In genomic region chr8:70152537-70153257, GRCm38 (mm10) we compare ENCODE assay signal across 8 mouse cellular contexts. TPM values are rescaled to one million over a fixed set of nuclear protein-coding genes. Genes with fewer than 3 reads are reported as not detected.
DNase-seq lines count a peak whose midpoint lies in the region; ATAC-seq lines count a peak whose summit lies in the region.

No protein-coding gene starts in this region.

- peaks cover 5% of the 10 kb centered on the region for H3K4me1 ChIP-seq in midbrain, embryonic 16.5 days (ENCODE audit: control insufficient read depth, insufficient read depth, low read length)

- intact Hi-C loops in gastrocnemius, postnatal 14 days (cut with DNase I; ENCODE audit: low total_unique reads), result no loop called here

- H3K9ac ChIP-seq in midbrain, embryonic 16.5 days (ENCODE audit: low read depth, low read length), result peak overlapping the region; percentile 33; the same call in 1 of the 2 replicates

- no peaks in the 10 kb centered on the region for H3K36me3 ChIP-seq in midbrain, embryonic 16.5 days (ENCODE audit: control insufficient read depth, insufficient read depth, low read length)

- ATAC-seq in midbrain, embryonic 16.5 days, result peak; percentile 91

- H3K9me3 ChIP-seq in midbrain, embryonic 16.5 days (replicated peaks; ENCODE audit: control insufficient read depth, low read length, poor library complexity, severe bottlenecking), result no peaks in the 10 kb centered on the region

- H3K4me3 ChIP-seq in midbrain, embryonic 16.5 days (ENCODE audit: low read depth, low read length), result no peak overlapping the region; the same call in 1 of the 2 replicates

- WGBS in midbrain, embryonic 16.5 days, result 16% methylated on average over 20 of the region's 22 CpGs

- no peaks in the 10 kb centered on the region for H3K27me3 ChIP-seq in midbrain, embryonic 16.5 days (ENCODE audit: control insufficient read depth, insufficient read depth, low read depth, low read length)

- no peak overlapping the region for H3K27ac ChIP-seq in midbrain, embryonic 16.5 days (ENCODE audit: low read length)

- DNase-seq in layer of hippocampus, postnatal 25 days (ENCODE audit: extremely low spot score in 1 of 2, low spot score in 1 of 2), result peak; percentile 22 to 49
- no peak for DNase-seq in layer of hippocampus, adult 9-10 months (ENCODE audit: low spot score)
- DNase-seq in c-Kit-positive CD71-positive TER-119-positive erythroid progenitor cells, embryonic 14.5 days (ENCODE audit: low spot score), result peak; percentile 77
- peak; percentile 77 for DNase-seq in gastrocnemius, postnatal 14 days
- DNase-seq in induced T-regulatory cell, adult 2 months (ENCODE audit: low read depth), result peak; percentile 87
- peak; percentile 89 for DNase-seq in liver
- peak; percentile 80 to 89 for DNase-seq in spleen, postnatal 4 days (ENCODE audit: low spot score in 2 of 2)

- H3K4me2 ChIP-seq in midbrain, embryonic 16.5 days (ENCODE audit: low read length), result peak overlapping the region; percentile 45

RNA-seq across cellular contexts. Expression of gene Mef2b, which starts 13.2 kb away (rescaled TPM):
- total RNA-seq in layer of hippocampus, postnatal 25 days (2021), result not detected
- under 1 TPM; 0.25 to 0.29 TPM for total RNA-seq in gastrocnemius, postnatal 14 days (2021)
- polyA plus RNA-seq in midbrain, embryonic 16.5 days (2015; fragmentation: Nextera tagmentation; extraction: Ambion mirVana), result 0.51 and 0.73 TPM in 2 replicates

RNA-seq across cellular contexts. Expression of gene Borcs8, which starts 13.4 kb away (rescaled TPM):
- 10 to 100 TPM; 47.0 to 47.5 TPM for total RNA-seq in layer of hippocampus, postnatal 25 days (2021)
- total RNA-seq in gastrocnemius, postnatal 14 days (2021), result 10 to 100 TPM; 14.4 to 18.4 TPM
- 48.7 and 55.5 TPM in 2 replicates for polyA plus RNA-seq in midbrain, embryonic 16.5 days (2015; fragmentation: Nextera tagmentation; extraction: Ambion mirVana)

RNA-seq across cellular contexts. Expression of gene Rfxank, which starts 13.7 kb away (rescaled TPM):
- total RNA-seq in layer of hippocampus, postnatal 25 days (2021), result 10 to 100 TPM; 11.8 to 12.0 TPM
- 1 to 10 TPM; 8.1 to 8.8 TPM for total RNA-seq in gastrocnemius, postnatal 14 days (2021)
- polyA plus RNA-seq in midbrain, embryonic 16.5 days (2015; fragmentation: Nextera tagmentation; extraction: Ambion mirVana), result 10.7 and 11.8 TPM in 2 replicates

RNA-seq across cellular contexts. Expression of gene Tmem161a, which starts 19.5 kb away (rescaled TPM):
- total RNA-seq in layer of hippocampus, postnatal 25 days (2021), result 10 to 100 TPM; 48.7 to 59.9 TPM
- 10 to 100 TPM; 76.0 to 78.1 TPM for total RNA-seq in gastrocnemius, postnatal 14 days (2021)
- 51.0 and 54.5 TPM in 2 replicates for polyA plus RNA-seq in midbrain, embryonic 16.5 days (2015; fragmentation: Nextera tagmentation; extraction: Ambion mirVana)

RNA-seq across cellular contexts. Expression of gene Nr2c2ap, which starts 21.6 kb away (rescaled TPM):
- 10 to 100 TPM; 25.5 to 29.8 TPM for total RNA-seq in layer of hippocampus, postnatal 25 days (2021)
- total RNA-seq in gastrocnemius, postnatal 14 days (2021), result 1 to 10 TPM; 2.2 to 4.4 TPM
- 35.0 and 38.2 TPM in 2 replicates for polyA plus RNA-seq in midbrain, embryonic 16.5 days (2015; fragmentation: Nextera tagmentation; extraction: Ambion mirVana)
